Mouse (Mus musculus) spleen, postnatal 0 days (tissue): Measurements from ENCODE around the gene Olfr512. TPM values are rescaled to one million over a fixed set of nuclear protein-coding genes. Genes with fewer than 3 reads are reported as not detected.

Experiments used
- polyA plus RNA-seq: library from polyadenylated mRNA; unstranded; fragments of >200 nt; fragmentation: Nextera tagmentation; extraction: Ambion mirVana; gene quantifications from 2 replicates; pipeline ENCODE4 v1.2.1, GENCODE M21; 2015

The Olfr512 gene
- polyA plus RNA-seq: not detected in 2 replicates

DNA sequence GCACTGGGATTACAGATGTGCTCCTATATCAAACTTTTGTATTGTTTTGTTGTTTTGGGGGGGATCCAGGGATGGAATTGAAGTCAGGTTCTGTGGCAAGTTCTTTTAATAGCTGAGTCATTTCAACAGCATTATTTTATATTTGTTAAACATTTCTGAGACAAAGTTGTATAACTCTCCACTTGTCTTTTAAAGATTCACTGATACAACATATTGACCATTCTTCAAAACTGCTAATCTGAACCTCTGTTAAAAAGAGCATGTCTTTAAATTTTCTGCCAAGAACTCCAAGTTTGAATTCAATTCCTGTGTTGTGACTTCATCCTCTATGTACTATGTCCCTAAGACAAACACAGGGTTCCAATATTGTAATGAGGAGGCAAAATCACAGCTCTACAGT, at the start of gene Olfr512:
Gene Olfr512, plus strand, starts transcription at position 301 of the 400 bp plus-strand sequence.

DNA sequence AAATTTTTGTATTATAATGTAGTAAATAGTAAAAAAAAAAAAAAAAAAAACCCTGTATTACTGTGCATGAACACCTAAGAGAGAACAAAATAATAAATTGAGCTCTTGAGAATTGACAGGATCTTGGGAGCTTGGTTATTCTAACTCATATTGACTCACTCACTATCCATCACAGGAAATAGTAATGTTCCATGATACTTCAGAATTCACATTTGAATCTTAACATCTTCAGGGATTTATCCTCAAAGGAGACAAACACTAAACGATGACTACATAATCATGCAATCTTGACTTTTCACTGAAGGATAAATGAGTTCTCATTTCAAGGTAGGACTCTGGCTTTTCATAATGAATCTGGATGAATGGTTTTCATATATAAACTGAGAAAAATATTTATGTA, 47.0 kb upstream of the Olfr512 start, which contains the start of gene Olfr510:
Gene Olfr510, plus strand, starts transcription at position 301 of the 400 bp plus-strand sequence.

DNA sequence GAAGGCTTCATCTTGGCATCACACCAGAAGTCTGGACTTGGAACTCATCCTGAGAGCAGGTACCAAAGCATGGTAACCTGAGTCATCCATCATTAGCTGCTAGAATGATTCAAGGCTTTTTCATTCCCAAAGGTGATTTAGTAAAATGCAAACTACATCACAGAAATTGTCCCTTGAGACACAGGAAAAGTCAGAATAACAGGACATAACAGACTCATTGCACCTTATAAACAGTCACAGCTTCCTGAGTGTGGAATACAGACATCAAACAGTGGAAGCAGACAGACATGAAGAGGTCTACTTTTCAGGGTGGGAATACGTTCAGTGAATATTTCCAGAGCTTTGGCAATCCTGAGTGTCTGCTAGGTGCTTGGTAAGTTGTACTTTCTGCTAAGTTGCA, 37.6 kb downstream of the Olfr512 start, which contains the start of gene Olfr513:
Gene Olfr513, plus strand, starts transcription at position 301 of the 400 bp plus-strand sequence.

Other genes starting within 250 kb of the Olfr512 start
- not detected in 2 replicates for gene Olfr498, start 248.0 kb upstream of the Olfr512 start, polyA plus RNA-seq
- gene Olfr502, start 188.3 kb upstream of the Olfr512 start, polyA plus RNA-seq: not detected in 2 replicates
- not detected in 2 replicates for gene Olfr503, start 168.8 kb upstream of the Olfr512 start, polyA plus RNA-seq
- gene Olfr504, start 147.5 kb upstream of the Olfr512 start, polyA plus RNA-seq: not detected in 2 replicates
- not detected in 2 replicates for gene Olfr506, start 102.5 kb upstream of the Olfr512 start, polyA plus RNA-seq
- gene Olfr507, start 91.5 kb upstream of the Olfr512 start, polyA plus RNA-seq: not detected in 2 replicates
- gene Olfr508, start 83.3 kb upstream of the Olfr512 start, polyA plus RNA-seq: not detected in 2 replicates
- 0.04 TPM in 1 of 2 replicates, not detected in the other for gene Olfr509, start 61.4 kb upstream of the Olfr512 start, polyA plus RNA-seq
- gene Olfr510, start 46.9 kb upstream of the Olfr512 start, polyA plus RNA-seq: not detected in 2 replicates
- gene Olfr513, start 37.7 kb downstream of the Olfr512 start, polyA plus RNA-seq: not detected in 2 replicates
- not detected in 2 replicates for gene Olfr514, start 112.7 kb downstream of the Olfr512 start, polyA plus RNA-seq
- gene Olfr516, start 137.2 kb downstream of the Olfr512 start, polyA plus RNA-seq: not detected in 2 replicates
- gene Olfr517, start 159.1 kb downstream of the Olfr512 start, polyA plus RNA-seq: not detected in 2 replicates
- gene Olfr518, start 171.7 kb downstream of the Olfr512 start, polyA plus RNA-seq: not detected in 2 replicates
- not detected in 2 replicates for gene Olfr519, start 181.1 kb downstream of the Olfr512 start, polyA plus RNA-seq
- gene Nlrp10, start 216.9 kb downstream of the Olfr512 start, polyA plus RNA-seq: 0.05 and 0.08 TPM in 2 replicates
- gene Eif3f, start 221.1 kb downstream of the Olfr512 start, polyA plus RNA-seq: 67.5 and 71.7 TPM in 2 replicates
- gene Tub, start 237.0 kb downstream of the Olfr512 start, polyA plus RNA-seq: 0.02 TPM in 2 replicates